Mouse (Mus musculus) liver, embryonic 11.5 days (tissue): ENCODE results near the gene Akap7. TPM values are rescaled to one million over a fixed set of nuclear protein-coding genes. Genes with fewer than 3 reads are reported as not detected.
A peak's percentile ranks its signal among the peaks of the same experiment; 100 is the strongest.

Experiments
- ATAC-seq: fragments of 200-750 bp; cut with Nextera tagmentation; replicated peaks from 2 replicates; pipeline ENCODE4 v1.8.0; 2017; ENCODE audit warnings: moderate number of reproducible peaks, mild to moderate bottlenecking, moderate TSS enrichment, moderate library complexity; ENCODE audit not compliant: low FRiP score
- DNase-seq: peaks from one replicate; pipeline ENCODE4 v3.0.0-alpha.2; 2017; ENCODE audit warnings: low spot score
- H3K27ac ChIP-seq: fragments of 300-500 bp; sonication (generic); 2 replicates; pipeline ENCODE4 v1.5.1; 2014; ENCODE audit warnings: mild to moderate bottlenecking, low read depth, low read length, control low read depth
- H3K27me3 ChIP-seq: fragments of 300-500 bp; sonication (generic); replicated peaks from 2 replicates; pipeline ENCODE4 v1.6.1; 2014; ENCODE audit warnings: low read length, mixed read lengths; ENCODE audit not compliant: control insufficient read depth, insufficient read depth
- H3K36me3 ChIP-seq: fragments of 300-500 bp; sonication (generic); 2 replicates; pipeline ENCODE4 v1.6.1; 2014; ENCODE audit warnings: mild to moderate bottlenecking, low read length, moderate library complexity, mixed read lengths; ENCODE audit not compliant: control insufficient read depth, insufficient read depth
- H3K4me1 ChIP-seq: fragments of 300-500 bp; sonication (generic); replicated peaks from 2 replicates; pipeline ENCODE4 v1.6.1; 2014; ENCODE audit warnings: low read length, mixed read lengths; ENCODE audit not compliant: control insufficient read depth, insufficient read depth
- H3K4me2 ChIP-seq: fragments of 300-500 bp; sonication (generic); 2 replicates; pipeline ENCODE4 v1.6.1; 2014; ENCODE audit warnings: mild to moderate bottlenecking, control low read depth, moderate library complexity
- H3K4me3 ChIP-seq: fragments of 300-500 bp; sonication (generic); 2 replicates; pipeline ENCODE4 v1.5.1; 2014; ENCODE audit warnings: low read depth, low read length, control low read depth
- H3K9ac ChIP-seq: fragments of 300-500 bp; sonication (generic); 2 replicates; pipeline ENCODE4 v1.6.1; 2014; ENCODE audit warnings: low read depth, low read length, control low read depth
- H3K9me3 ChIP-seq: fragments of 300-500 bp; sonication (generic); 2 replicates; pipeline ENCODE4 v1.6.1; 2016; ENCODE audit warnings: low read length, inconsistent platforms, mixed read lengths; ENCODE audit not compliant: control insufficient read depth
- WGBS: fragments of 180-500 bp; shearing (Covaris S2); extraction: QIAGEN DNeasy Blood & Tissue Kit; methylation state at CpG from one replicate; pipeline ENCODE4 v1.1.7; 2014; 5-methylcytosine and 5-hydroxymethylcytosine counted together
- polyA plus RNA-seq: library from polyadenylated mRNA; unstranded; fragments of >200 nt; fragmentation: Nextera tagmentation; extraction: Ambion mirVana; gene quantifications from 2 replicates; pipeline ENCODE4 v1.2.1, GENCODE M21; 2014

The Akap7 gene
- polyA plus RNA-seq, 1 experiment from 2014 or later = 21.6 TPM

GRCm38 (mm10) chr10:25305146-25305545 lies 2.5 kb downstream of the Akap7 start:
- Histone ChIP-seq H3K27ac (no peak overlapping the region), H3K4me1 (peaks cover 1% of the 10 kb centered on the region), H3K4me2 (no peak overlapping the region), H3K27me3 (no peaks in the 10 kb centered on the region), H3K9ac (no peak overlapping the region), H3K36me3 (no peaks in the 10 kb centered on the region), H3K4me3 (no peak overlapping the region), H3K9me3 (no peaks in the 10 kb centered on the region)
- DNase-seq = no peak
- no peak for ATAC-seq
- WGBS = 67% methylated on average over 6 of the region's 6 CpGs

- no peaks in the 10 kb centered on the region for H3K36me3 ChIP-seq
- DNase-seq (no peak), ATAC-seq (no peak)
- H3K9ac ChIP-seq = no peak overlapping the region
- peaks cover 4% of the 10 kb centered on the region for H3K4me1 ChIP-seq
- no peak overlapping the region for H3K27ac ChIP-seq
- no peaks in the 10 kb centered on the region for H3K9me3 ChIP-seq
- no peaks in the 10 kb centered on the region for H3K27me3 ChIP-seq
- WGBS = 93% methylated on average over 2 of the region's 2 CpGs
- H3K4me3 ChIP-seq = no peak overlapping the region
- H3K4me2 ChIP-seq = no peak overlapping the region
These were observed 3.1 kb downstream of the Akap7 start for GRCm38 (mm10) chr10:25304608-25305007.

- H3K9ac ChIP-seq = peak overlapping the region; percentile 83
- no peaks in the 10 kb centered on the region for H3K27me3 ChIP-seq
- peaks cover 9% of the 10 kb centered on the region for H3K4me1 ChIP-seq
- H3K9me3 ChIP-seq = no peaks in the 10 kb centered on the region
- peak; percentile 38 for DNase-seq
- peak overlapping the region; percentile 70 for H3K4me2 ChIP-seq
- peak; percentile 79 for ATAC-seq
- H3K36me3 ChIP-seq = no peaks in the 10 kb centered on the region
- H3K4me3 ChIP-seq = peak overlapping the region; percentile 77
- peak overlapping the region; percentile 79 for H3K27ac ChIP-seq
- WGBS = 66% methylated on average over 15 of the region's 15 CpGs
These were observed 8.6 kb downstream of the Akap7 start for GRCm38 (mm10) chr10:25299031-25299529.

DNA sequence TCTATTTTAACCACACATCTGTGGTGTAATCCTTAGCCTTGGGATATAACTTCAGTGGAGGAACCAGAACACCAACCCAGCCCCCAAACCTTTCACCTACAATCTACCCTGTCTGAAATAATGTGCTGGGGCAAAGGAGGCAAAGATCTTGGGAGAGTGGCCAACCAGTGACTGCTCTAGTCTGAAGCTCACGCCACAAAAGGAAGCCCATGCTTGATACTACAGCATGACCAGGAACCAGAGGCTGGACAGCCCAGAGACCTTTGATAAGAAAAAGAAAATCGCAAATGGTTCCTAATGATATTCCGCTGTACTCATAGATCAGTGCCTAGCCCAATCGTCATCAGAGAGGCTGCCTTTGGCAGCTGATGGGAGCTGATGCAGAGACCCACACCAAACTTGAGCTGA lies 9.4 kb downstream of the Akap7 start:
- Histone ChIP-seq H3K9me3 (no peaks in the 10 kb centered on the region), H3K27me3 (no peaks in the 10 kb centered on the region), H3K4me3 (peak overlapping the region; percentile 77), H3K4me2 (peak overlapping the region; percentile 70), H3K4me1 (peaks cover 9% of the 10 kb centered on the region), H3K36me3 (no peaks in the 10 kb centered on the region), H3K9ac (peak overlapping the region; percentile 83), H3K27ac (peak overlapping the region; percentile 74)
- 40% methylated on average over 4 of the region's 4 CpGs for WGBS
- no peak for DNase-seq
- peak; percentile 40 for ATAC-seq

GRCm38 (mm10) chr10:25297666-25298263 lies 9.9 kb downstream of the Akap7 start:
- Histone ChIP-seq H3K27me3 (no peaks in the 10 kb centered on the region), H3K27ac (peak overlapping the region; percentile 74), H3K4me2 (peak overlapping the region; percentile 70), H3K9me3 (no peaks in the 10 kb centered on the region), H3K36me3 (no peaks in the 10 kb centered on the region), H3K4me1 (peaks cover 9% of the 10 kb centered on the region), H3K4me3 (peak overlapping the region; percentile 77), H3K9ac (peak overlapping the region; percentile 83)
- WGBS = 25% methylated on average over 12 of the region's 12 CpGs
- DNase-seq (peak; percentile 46), ATAC-seq (no peak)

DNA sequence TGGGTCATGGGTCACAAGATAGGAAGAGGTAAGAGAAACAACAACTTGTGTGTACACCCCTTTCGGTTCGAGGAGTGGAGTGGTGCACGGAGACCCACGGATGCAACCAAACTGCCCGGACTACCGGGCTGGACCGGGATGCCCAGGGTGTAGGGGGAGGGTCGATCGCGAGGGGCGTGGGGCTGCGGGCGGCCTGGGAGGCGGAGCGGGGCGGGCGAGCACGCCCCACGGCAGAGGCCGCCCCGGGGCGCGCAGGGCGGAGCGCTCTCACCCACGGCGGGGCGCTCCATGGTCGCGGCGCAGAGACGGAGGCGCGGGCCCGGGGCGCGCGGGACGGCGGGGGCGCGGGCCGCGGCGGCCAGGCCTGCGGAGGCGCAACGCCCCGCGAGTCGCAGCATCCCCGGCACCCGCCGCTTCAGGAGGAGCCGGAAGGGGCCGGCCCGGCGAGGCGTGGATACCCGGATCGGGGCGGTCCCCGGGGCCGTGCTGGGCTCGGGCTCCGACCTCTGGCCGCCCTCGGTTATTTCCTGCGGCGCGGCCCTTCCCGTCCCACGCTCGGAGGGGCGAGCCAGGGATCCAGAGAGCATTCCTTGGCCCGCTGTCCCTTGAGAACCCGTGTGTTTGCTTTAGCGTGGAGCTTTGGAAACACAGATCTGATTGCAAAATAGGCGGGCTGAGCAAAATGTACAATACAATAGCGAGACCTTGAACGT lies 10.9 kb downstream of the Akap7 start:
- DNase-seq (peak; percentile 86), ATAC-seq (peak; percentile 75)
- H3K4me2 ChIP-seq = peak overlapping the region; percentile 70
- H3K27ac ChIP-seq = peak overlapping the region; percentile 74
- no peaks in the 10 kb centered on the region for H3K36me3 ChIP-seq
- peaks cover 9% of the 10 kb centered on the region for H3K4me1 ChIP-seq
- peak overlapping the region; percentile 83 for H3K9ac ChIP-seq
- H3K4me3 ChIP-seq = peak overlapping the region; percentile 77
- WGBS = under 1% methylated on average over 75 of the region's 81 CpGs
- no peaks in the 10 kb centered on the region for H3K9me3 ChIP-seq
- no peaks in the 10 kb centered on the region for H3K27me3 ChIP-seq

- H3K9ac ChIP-seq = peak overlapping the region; percentile 83
- H3K27me3 ChIP-seq = no peaks in the 10 kb centered on the region
- peaks cover 9% of the 10 kb centered on the region for H3K4me1 ChIP-seq
- H3K9me3 ChIP-seq = no peaks in the 10 kb centered on the region
- peak overlapping the region; percentile 77 for H3K4me3 ChIP-seq
- no peak overlapping the region for H3K27ac ChIP-seq
- DNase-seq = no peak
- H3K36me3 ChIP-seq = no peaks in the 10 kb centered on the region
- H3K4me2 ChIP-seq = peak overlapping the region; percentile 70
- 50% methylated on average over 8 of the region's 8 CpGs for WGBS
- no peak for ATAC-seq
These were observed 11.4 kb downstream of the Akap7 start for GRCm38 (mm10) chr10:25296286-25296656.

DNA sequence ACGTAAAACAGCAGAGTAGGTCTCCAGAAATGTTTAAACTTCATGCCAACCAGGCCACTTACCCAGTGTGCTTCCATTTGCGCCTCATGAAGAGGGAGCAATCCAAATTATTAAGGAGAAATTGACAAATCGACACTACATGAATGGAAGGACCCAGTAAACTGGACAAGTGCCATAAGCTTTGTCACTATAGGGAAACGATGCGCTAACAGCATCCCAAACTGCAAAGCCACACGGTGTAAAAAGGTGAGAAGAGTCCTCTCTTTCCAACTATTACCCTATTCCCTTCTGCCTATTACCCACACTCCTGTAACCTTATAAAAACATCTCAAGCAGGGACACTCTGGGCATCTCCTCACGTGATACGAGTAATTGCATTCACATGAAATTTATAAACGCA lies 11.8 kb downstream of the Akap7 start:
- H3K4me3 ChIP-seq = no peak overlapping the region
- H3K36me3 ChIP-seq = no peaks in the 10 kb centered on the region
- DNase-seq (no peak), ATAC-seq (no peak)
- H3K4me1 ChIP-seq = peaks cover 9% of the 10 kb centered on the region
- H3K9ac ChIP-seq = no peak overlapping the region
- no peaks in the 10 kb centered on the region for H3K9me3 ChIP-seq
- H3K27ac ChIP-seq = no peak overlapping the region
- WGBS = 85% methylated on average over 9 of the region's 9 CpGs
- no peak overlapping the region for H3K4me2 ChIP-seq
- no peaks in the 10 kb centered on the region for H3K27me3 ChIP-seq

DNA sequence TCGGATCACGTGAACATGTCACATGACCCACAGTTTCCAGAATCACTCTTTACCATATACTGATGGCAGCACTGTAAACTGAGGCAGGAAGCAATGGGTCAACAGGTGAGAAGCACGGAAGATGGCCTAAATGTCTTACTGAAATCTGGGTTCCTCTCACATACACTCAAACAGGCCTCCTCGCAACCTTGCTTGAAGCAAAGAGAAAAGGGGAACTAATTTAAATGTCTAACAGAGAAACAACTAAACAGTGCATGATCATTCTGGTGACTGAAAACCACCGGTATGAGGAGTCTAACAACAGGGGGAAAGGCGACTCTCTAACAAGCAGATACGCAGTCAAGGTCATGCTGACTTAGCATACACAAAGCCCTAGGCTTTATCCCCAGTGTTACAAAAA lies 12.7 kb downstream of the Akap7 start:
- no peaks in the 10 kb centered on the region for H3K9me3 ChIP-seq
- no peak for ATAC-seq
- H3K9ac ChIP-seq = no peak overlapping the region
- H3K4me1 ChIP-seq = peaks cover 7% of the 10 kb centered on the region
- H3K4me3 ChIP-seq = no peak overlapping the region
- no peak for DNase-seq
- H3K36me3 ChIP-seq = no peaks in the 10 kb centered on the region
- 72% methylated on average over 7 of the region's 7 CpGs for WGBS
- H3K27ac ChIP-seq = no peak overlapping the region
- no peaks in the 10 kb centered on the region for H3K27me3 ChIP-seq
- H3K4me2 ChIP-seq = no peak overlapping the region
